Mouse (Mus musculus) forebrain, embryonic 13.5 days (tissue): Measurements from ENCODE around the gene Ryr2. TPM values are rescaled to one million over a fixed set of nuclear protein-coding genes. Genes with fewer than 3 reads are reported as not detected.

Source experiments
- ATAC-seq: fragments of 200-750 bp; cut with Nextera tagmentation; 2 replicates; pipeline ENCODE4 v1.8.0; 2017
- H3K27ac ChIP-seq: fragments of 300-500 bp; sonication (generic); 2 replicates; pipeline ENCODE4 v1.5.1; 2015; ENCODE audit warnings: inconsistent platforms, mild to moderate bottlenecking, moderate library complexity
- H3K27me3 ChIP-seq: fragments of 300-500 bp; sonication (generic); 2 replicates; pipeline ENCODE4 v1.6.1; 2015; ENCODE audit warnings: mild to moderate bottlenecking, inconsistent platforms
- H3K36me3 ChIP-seq: fragments of 300-500 bp; sonication (generic); 2 replicates; pipeline ENCODE4 v1.6.1; 2015; ENCODE audit warnings: mild to moderate bottlenecking, inconsistent platforms; ENCODE audit not compliant: poor library complexity, severe bottlenecking
- H3K4me1 ChIP-seq: fragments of 300-500 bp; sonication (generic); 2 replicates; pipeline ENCODE4 v1.6.1; 2015; ENCODE audit warnings: inconsistent platforms
- H3K4me2 ChIP-seq: fragments of 300-500 bp; sonication (generic); 2 replicates; pipeline ENCODE4 v1.6.1; 2015; ENCODE audit warnings: inconsistent platforms, mild to moderate bottlenecking, moderate library complexity
- H3K4me3 ChIP-seq: fragments of 300-500 bp; sonication (generic); 2 replicates; pipeline ENCODE4 v1.5.1; 2015; ENCODE audit warnings: mild to moderate bottlenecking, inconsistent platforms
- H3K9ac ChIP-seq: fragments of 300-500 bp; sonication (generic); 2 replicates; pipeline ENCODE4 v1.6.1; 2015; ENCODE audit warnings: mild to moderate bottlenecking, inconsistent platforms
- H3K9me3 ChIP-seq: fragments of 300-500 bp; sonication (generic); replicated peaks from 2 replicates; pipeline ENCODE4 v1.6.1; 2016; ENCODE audit warnings: inconsistent platforms
- WGBS: fragments of 180-500 bp; shearing (Covaris S2); methylation state at CpG from one replicate; pipeline ENCODE4 v1.1.7; 2015; 5-methylcytosine and 5-hydroxymethylcytosine counted together
- polyA plus RNA-seq: library from polyadenylated mRNA; unstranded; fragments of >200 nt; fragmentation: Nextera tagmentation; extraction: Ambion mirVana; gene quantifications from 2 replicates; pipeline ENCODE4 v1.2.1, GENCODE M21; 2015

Gene Ryr2
- polyA plus RNA-seq, 1 experiment from 2014 or later = 0.53 TPM

DNA sequence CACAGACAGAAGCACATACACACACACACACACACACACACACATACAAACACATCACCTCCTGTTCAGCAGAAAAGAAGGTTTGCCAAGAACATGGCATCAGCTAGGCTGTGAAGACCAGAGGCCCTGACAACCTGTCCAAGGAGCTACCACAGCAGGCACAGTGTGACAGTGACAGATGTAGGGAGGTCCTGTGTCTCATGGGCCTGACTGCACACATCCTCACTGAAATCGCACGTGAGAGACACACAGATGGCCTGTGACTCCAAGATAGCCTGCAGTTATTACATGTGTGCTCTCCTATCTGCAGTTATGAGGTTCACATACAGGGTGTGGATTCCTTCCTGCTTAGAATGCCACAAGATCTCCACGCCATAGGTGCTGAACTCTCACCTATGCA is 182.0 kb downstream of the Ryr2 start:
- Histone ChIP-seq H3K4me1 (no peaks in the 10 kb centered on the region), H3K9me3 (no peaks in the 10 kb centered on the region), H3K27ac (no peak overlapping the region), H3K9ac (no peak overlapping the region), H3K36me3 (no peaks in the 10 kb centered on the region), H3K27me3 (no peaks in the 10 kb centered on the region), H3K4me3 (no peak overlapping the region), H3K4me2 (no peak overlapping the region)
- ATAC-seq = peak; percentile 65
- 87% methylated on average over 3 of the region's 3 CpGs for WGBS

DNA sequence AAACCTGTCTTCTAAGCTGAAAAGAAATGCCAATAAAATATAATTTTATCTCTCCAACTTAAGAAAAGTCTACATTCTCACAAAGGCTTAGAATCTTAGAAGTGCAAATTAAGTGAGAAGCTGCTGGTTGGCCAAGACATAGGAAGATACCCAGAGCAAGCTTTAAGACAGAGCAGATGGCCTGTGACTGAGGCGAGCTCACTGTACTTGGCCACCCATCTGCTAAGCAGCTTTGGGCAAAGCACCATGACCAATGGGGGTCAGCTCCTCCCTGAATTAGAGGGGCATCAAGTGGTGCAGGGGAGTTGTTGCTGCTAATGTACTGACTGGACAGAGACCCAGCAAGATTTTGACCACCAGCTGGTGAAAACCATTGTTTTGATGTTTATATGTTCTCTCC is 186.2 kb downstream of the Ryr2 start:
- WGBS = 82% methylated on average over 1 of the region's 1 CpGs
- no peak overlapping the region for H3K4me3 ChIP-seq
- H3K36me3 ChIP-seq = no peaks in the 10 kb centered on the region
- no peak overlapping the region for H3K27ac ChIP-seq
- no peaks in the 10 kb centered on the region for H3K27me3 ChIP-seq
- no peak for ATAC-seq
- no peaks in the 10 kb centered on the region for H3K9me3 ChIP-seq
- H3K4me1 ChIP-seq = no peaks in the 10 kb centered on the region
- H3K9ac ChIP-seq = no peak overlapping the region
- H3K4me2 ChIP-seq = no peak overlapping the region

DNA sequence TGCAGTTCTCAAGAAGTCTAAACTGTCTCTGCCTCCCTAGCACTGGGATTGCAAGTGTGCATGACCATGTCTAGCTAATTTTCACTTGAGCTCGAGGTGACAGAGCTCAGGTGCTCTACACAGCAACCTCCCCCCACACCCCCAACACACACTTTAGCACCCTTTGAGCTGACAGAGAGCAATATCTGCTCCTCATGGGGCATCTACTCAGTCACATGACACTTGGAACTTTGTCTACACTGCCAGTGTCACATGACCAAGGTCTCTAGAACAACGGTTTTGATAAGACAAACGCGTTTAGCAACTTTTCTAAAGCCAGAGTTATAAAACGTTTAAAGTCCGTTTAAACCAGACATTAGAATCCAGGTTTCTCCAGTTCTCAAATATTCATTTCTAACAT is 187.3 kb downstream of the Ryr2 start:
- Histone ChIP-seq H3K9me3 (no peaks in the 10 kb centered on the region), H3K27me3 (no peaks in the 10 kb centered on the region), H3K4me1 (no peaks in the 10 kb centered on the region), H3K36me3 (no peaks in the 10 kb centered on the region), H3K4me2 (no peak overlapping the region), H3K9ac (no peak overlapping the region), H3K4me3 (no peak overlapping the region), H3K27ac (no peak overlapping the region)
- 94% methylated on average over 6 of the region's 6 CpGs for WGBS
- ATAC-seq = no peak

DNA sequence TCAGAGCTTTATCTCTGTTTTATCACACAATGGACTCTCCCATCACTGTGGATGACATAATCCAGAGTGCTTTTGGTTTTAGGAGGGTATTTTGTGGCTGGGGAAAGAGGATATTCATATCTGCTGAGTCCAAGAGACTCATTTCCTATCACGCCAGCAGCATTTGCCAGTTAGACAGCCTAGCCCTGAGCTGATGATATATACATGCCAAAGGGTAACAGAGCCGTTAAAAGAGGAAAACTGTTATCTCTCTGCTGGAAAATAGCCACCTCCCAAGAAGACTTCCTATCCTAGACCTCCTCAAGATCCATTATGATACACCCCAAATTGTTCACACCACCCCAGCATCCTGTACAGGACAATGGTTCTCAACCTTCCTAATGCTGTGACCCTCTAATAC is 191.1 kb downstream of the Ryr2 start:
- no peak for ATAC-seq
- Histone ChIP-seq H3K36me3 (no peaks in the 10 kb centered on the region), H3K9ac (no peak overlapping the region), H3K4me2 (no peak overlapping the region), H3K4me1 (no peaks in the 10 kb centered on the region), H3K9me3 (no peaks in the 10 kb centered on the region), H3K4me3 (no peak overlapping the region), H3K27me3 (no peaks in the 10 kb centered on the region), H3K27ac (no peak overlapping the region)
- 93% methylated on average over 2 of the region's 2 CpGs for WGBS

DNA sequence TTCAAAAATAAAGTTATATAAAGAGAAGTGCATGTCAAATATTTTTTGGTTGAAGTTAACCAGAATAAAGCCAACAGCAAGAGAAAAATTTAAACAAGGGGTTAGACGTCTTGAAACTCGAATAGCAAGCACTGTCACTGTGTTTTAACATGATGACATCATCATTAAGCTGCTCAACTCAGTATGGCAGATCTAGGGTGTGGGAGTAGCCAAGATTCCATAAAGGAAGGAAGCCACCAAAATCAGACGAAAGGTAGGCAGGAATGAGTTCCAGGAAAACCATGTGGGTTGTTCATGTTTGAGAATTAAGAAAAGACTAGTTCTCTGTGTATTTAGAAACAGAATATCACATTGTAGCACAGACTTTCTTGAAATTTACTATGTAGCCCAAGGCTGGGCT is 192.1 kb downstream of the Ryr2 start:
- no peak overlapping the region for H3K27ac ChIP-seq
- H3K27me3 ChIP-seq = no peaks in the 10 kb centered on the region
- 83% methylated on average over 3 of the region's 3 CpGs for WGBS

DNA sequence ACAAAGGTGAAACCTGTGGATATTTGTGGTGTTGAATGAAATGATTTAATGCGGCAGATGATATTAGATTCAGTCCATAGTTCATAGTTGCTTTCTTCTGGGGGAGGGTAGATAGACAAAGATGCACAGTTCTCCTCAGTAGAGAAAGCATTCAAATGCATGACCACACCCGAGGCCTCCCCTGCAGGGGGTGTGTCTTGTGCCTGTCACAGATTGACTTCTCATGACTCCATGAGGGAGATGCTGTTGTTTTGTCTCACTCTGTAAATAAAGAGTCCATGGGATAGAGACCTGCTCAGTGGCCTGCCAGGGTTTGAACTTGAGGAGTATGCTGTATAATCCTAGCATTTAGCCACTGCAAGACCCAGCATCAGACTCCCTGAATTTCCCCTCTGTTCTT is 194.5 kb downstream of the Ryr2 start:
- Histone ChIP-seq H3K27ac (no peak overlapping the region), H3K27me3 (no peaks in the 10 kb centered on the region), H3K4me3 (no peak overlapping the region), H3K9ac (no peak overlapping the region), H3K9me3 (no peaks in the 10 kb centered on the region), H3K4me2 (no peak overlapping the region), H3K4me1 (no peaks in the 10 kb centered on the region), H3K36me3 (no peaks in the 10 kb centered on the region)
- 80% methylated on average over 2 of the region's 2 CpGs for WGBS
- no peak for ATAC-seq

More for the DNA sequence above, 192.1 kb downstream of the Ryr2 start:
- no peaks in the 10 kb centered on the region for H3K36me3 ChIP-seq
- ATAC-seq = no peak
- H3K9me3 ChIP-seq = no peaks in the 10 kb centered on the region
- no peaks in the 10 kb centered on the region for H3K4me1 ChIP-seq
- H3K4me2 ChIP-seq = no peak overlapping the region
- no peak overlapping the region for H3K9ac ChIP-seq
- no peak overlapping the region for H3K4me3 ChIP-seq

DNA sequence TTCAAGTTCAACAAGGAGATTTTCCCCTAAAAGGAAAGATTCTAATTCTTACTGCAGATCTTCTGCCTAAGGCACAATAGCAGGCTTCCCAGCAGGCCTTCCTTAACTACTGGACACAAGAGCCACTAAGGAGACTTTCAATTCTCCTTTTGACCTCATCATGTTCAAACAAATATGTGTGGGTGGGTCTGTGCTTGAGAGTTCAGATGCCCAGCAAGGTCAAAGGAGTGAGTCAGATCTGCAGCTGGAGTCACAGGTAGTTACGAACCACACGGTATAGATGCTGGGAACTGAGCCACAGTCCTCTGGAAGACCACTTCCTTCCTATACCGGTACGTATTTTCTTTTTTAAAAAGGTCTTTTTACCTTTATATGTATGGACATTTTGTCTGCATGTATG is 198.6 kb downstream of the Ryr2 start:
- H3K4me3 ChIP-seq = no peak overlapping the region
- H3K4me2 ChIP-seq = no peak overlapping the region
- no peak for ATAC-seq
- no peak overlapping the region for H3K27ac ChIP-seq
- no peaks in the 10 kb centered on the region for H3K27me3 ChIP-seq
- H3K36me3 ChIP-seq = no peaks in the 10 kb centered on the region
- H3K4me1 ChIP-seq = peaks cover 3% of the 10 kb centered on the region; the same call in 1 of the 2 replicates
- H3K9ac ChIP-seq = no peak overlapping the region
- no peaks in the 10 kb centered on the region for H3K9me3 ChIP-seq
- 88% methylated on average over 4 of the region's 4 CpGs for WGBS

DNA sequence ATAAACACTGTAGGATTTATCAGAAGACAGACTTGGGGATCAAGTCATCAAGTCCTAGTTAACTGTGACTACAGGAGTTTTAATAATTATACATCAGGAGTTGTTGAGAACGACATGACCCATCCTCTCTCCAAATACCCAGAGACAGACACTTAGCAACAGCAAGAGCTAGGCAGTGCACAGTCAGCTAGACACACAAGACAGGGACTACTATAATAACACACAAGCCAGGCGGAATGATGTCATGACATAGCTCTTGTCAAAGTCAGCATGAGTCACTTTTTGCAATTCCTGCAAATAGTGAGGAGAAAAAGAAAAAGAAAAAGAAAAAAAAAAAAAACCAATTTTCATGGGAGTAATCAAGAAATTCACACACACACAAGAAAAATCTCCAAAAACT is 201.6 kb downstream of the Ryr2 start:
- peaks cover 7% of the 10 kb centered on the region; the same call in 1 of the 2 replicates for H3K4me1 ChIP-seq
- H3K27me3 ChIP-seq = no peaks in the 10 kb centered on the region
- no peak overlapping the region for H3K4me2 ChIP-seq
- H3K27ac ChIP-seq = no peak overlapping the region
- 77% methylated on average over 2 of the region's 2 CpGs for WGBS
- no peak overlapping the region for H3K4me3 ChIP-seq
- H3K9me3 ChIP-seq = no peaks in the 10 kb centered on the region
- no peak overlapping the region for H3K9ac ChIP-seq
- ATAC-seq = no peak
- H3K36me3 ChIP-seq = no peaks in the 10 kb centered on the region

DNA sequence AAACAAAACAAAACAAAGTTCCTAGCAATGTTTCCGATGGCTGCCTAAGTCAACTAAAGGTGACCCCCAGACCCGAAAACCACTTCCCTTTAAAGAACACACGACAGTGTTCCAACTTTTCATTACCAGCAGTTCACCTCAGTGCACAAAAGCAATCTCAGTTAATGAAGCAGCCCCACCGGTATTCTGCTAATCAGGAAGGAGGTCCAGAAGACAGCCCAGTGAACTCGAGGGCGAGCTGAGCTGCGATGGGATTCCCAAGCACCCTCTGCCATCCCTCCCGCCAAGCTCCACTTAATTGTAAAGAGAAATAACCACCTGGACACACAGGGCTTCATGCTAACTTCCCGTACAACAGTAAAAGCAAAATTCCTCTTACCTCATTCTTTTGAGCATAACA is 203.5 kb downstream of the Ryr2 start:
- peak overlapping the region; percentile 38 for H3K4me2 ChIP-seq
- ATAC-seq = 0 out of 2 replicates have a peak, but pooled peaks have one; percentile 10

DNA sequence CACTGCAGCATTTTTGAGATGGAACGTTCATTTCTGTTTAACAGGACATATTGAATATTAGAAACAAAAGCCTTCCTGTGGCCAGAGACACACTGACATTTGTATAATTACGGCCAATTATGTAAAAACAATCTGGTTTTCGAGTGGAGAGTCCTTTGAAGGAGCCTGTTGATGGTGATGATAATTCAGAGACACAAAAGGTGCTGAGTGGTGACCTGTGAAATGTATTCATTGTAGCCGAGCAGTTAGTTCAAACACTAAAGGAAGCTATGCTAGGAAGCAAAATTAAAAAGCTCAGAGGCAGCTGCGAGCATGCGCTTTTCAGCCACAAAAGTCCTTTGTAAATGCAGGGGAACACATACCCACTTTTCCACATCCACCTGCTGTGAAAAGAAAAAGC is 203.9 kb downstream of the Ryr2 start:
- 14% methylated on average over 6 of the region's 6 CpGs for WGBS
- Histone ChIP-seq H3K9ac (no peak overlapping the region), H3K4me1 (peaks cover 7% of the 10 kb centered on the region; the same call in 1 of the 2 replicates), H3K4me3 (no peak overlapping the region), H3K36me3 (no peaks in the 10 kb centered on the region), H3K9me3 (no peaks in the 10 kb centered on the region), H3K27ac (no peak overlapping the region), H3K27me3 (no peaks in the 10 kb centered on the region), H3K4me2 (peak overlapping the region; percentile 38)
- ATAC-seq = no peak

More for the DNA sequence above, 203.5 kb downstream of the Ryr2 start:
- Histone ChIP-seq H3K27ac (no peak overlapping the region), H3K27me3 (no peaks in the 10 kb centered on the region), H3K9ac (no peak overlapping the region), H3K9me3 (no peaks in the 10 kb centered on the region), H3K36me3 (no peaks in the 10 kb centered on the region), H3K4me3 (no peak overlapping the region), H3K4me1 (peaks cover 7% of the 10 kb centered on the region; the same call in 1 of the 2 replicates)
- WGBS = 4% methylated on average over 9 of the region's 9 CpGs

DNA sequence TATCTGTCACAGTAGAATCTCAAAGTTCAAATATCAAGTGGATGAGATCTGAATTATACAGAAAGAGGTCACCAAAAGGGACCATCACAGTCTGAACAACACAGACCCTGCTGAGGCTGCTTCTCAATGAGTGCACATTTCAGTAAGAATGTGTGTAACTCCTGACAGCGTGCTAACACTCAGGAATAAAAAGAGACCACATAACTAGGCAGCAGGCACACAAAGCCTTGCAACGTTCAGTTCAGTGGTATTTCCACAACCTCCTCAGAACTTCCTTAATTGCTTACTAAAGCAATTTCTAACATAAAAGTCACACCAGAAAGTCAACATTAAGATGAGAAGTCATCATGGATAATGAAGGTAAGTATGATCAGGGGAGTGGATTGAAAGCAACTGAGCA is 206.1 kb downstream of the Ryr2 start:
- ATAC-seq = no peak
- WGBS = 64% methylated on average over 2 of the region's 2 CpGs

DNA sequence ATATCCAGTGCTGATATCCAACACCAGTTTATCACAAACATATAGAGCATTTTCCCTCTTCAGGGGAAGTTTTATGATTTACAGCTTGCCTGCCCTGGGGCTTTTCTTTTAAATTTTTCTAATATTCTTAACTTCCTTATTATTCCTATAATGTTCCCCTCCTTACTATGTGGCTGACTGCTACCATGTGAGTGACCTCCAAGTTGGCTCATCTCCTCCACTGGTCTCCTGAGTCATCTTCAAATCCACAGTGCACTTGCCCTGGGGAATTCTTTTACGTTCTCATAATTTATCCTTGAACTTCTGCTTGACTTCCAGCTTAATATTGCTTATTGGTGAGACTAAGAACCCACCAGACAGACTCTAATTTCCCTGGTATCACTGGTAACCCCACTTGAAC is 211.1 kb downstream of the Ryr2 start:
- H3K27ac ChIP-seq = no peak overlapping the region
- no peak overlapping the region for H3K4me2 ChIP-seq
- H3K9ac ChIP-seq = no peak overlapping the region
- H3K4me3 ChIP-seq = no peak overlapping the region
- H3K36me3 ChIP-seq = no peaks in the 10 kb centered on the region
- no peaks in the 10 kb centered on the region for H3K9me3 ChIP-seq
- H3K4me1 ChIP-seq = no peaks in the 10 kb centered on the region
- 78% methylated on average over 1 of the region's 1 CpGs for WGBS
- ATAC-seq = no peak
- H3K27me3 ChIP-seq = no peaks in the 10 kb centered on the region

More for the DNA sequence above, 206.1 kb downstream of the Ryr2 start:
- Histone ChIP-seq H3K9ac (no peak overlapping the region), H3K4me2 (no peak overlapping the region), H3K4me1 (peaks cover 7% of the 10 kb centered on the region; the same call in 1 of the 2 replicates), H3K27me3 (no peaks in the 10 kb centered on the region), H3K36me3 (no peaks in the 10 kb centered on the region), H3K4me3 (no peak overlapping the region), H3K27ac (no peak overlapping the region), H3K9me3 (no peaks in the 10 kb centered on the region)

DNA sequence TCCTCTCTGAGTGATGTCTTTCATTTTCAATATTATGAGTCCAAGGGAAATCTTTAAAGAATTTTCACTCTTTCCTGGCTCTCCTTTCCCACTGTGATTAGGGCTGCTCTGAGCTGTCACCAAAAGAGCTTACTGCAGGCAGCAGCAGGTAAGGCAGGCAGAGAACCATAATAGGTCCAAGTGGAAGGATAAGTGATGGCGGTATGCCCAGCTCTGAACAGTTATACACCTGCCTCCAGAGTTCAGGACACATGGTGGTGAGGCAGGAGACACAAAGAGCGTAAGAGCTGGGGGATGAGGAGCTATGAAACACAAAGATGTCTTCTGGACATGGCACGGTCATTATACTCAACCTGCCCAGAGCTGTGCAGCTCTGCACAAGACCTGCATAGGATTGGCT is 215.0 kb downstream of the Ryr2 start:
- 85% methylated on average over 3 of the region's 3 CpGs for WGBS
- no peaks in the 10 kb centered on the region for H3K36me3 ChIP-seq

More for the DNA sequence above, 215.0 kb downstream of the Ryr2 start:
- Histone ChIP-seq H3K4me2 (no peak overlapping the region), H3K4me1 (no peaks in the 10 kb centered on the region), H3K4me3 (no peak overlapping the region), H3K27ac (no peak overlapping the region), H3K9ac (no peak overlapping the region), H3K27me3 (no peaks in the 10 kb centered on the region), H3K9me3 (no peaks in the 10 kb centered on the region)
- ATAC-seq = no peak
